Mouse (Mus musculus) megakaryocyte, embryonic 14.5 days (primary cell): ENCODE measurements around the gene Nos1ap. TPM values are rescaled to one million over a fixed set of nuclear protein-coding genes. Genes with fewer than 3 reads are reported as not detected.

Experiments used
- H3K27me3 ChIP-seq: replicated peaks from 2 replicates; pipeline ENCODE3; 2012; ENCODE audit warnings: inconsistent platforms
- H3K36me3 ChIP-seq: replicated peaks from 2 replicates; pipeline ENCODE3; 2012; ENCODE audit warnings: low read length, inconsistent platforms, mixed read lengths
- H3K4me1 ChIP-seq: 2 replicates; pipeline ENCODE4 v1.6.1; 2012; ENCODE audit warnings: inconsistent platforms
- H3K4me3 ChIP-seq: replicated peaks from 2 replicates; pipeline ENCODE3; 2012; ENCODE audit warnings: moderate library complexity, mild to moderate bottlenecking, inconsistent platforms
- H3K9me3 ChIP-seq: 2 replicates; pipeline ENCODE4 v1.6.1; 2012; ENCODE audit warnings: inconsistent platforms
- FLI1 ChIP-seq: IDR thresholded peaks from 2 replicates; pipeline ENCODE4 v1.6.1; 2012; ENCODE audit warnings: low read length, inconsistent platforms, mixed read lengths
- GATA1 ChIP-seq: IDR thresholded peaks from 3 replicates; pipeline ENCODE4 v1.6.1; 2012; ENCODE audit warnings: mixed read lengths, low read length, inconsistent platforms, borderline replicate concordance
- polyA plus RNA-seq: library from polyadenylated mRNA; stranded (reverse); fragments of >175 nt; gene quantifications from 2 replicates; pipeline ENCODE4 v1.2.3, GENCODE M21; 2012; ENCODE audit warnings: low replicate concordance; ENCODE audit not compliant: insufficient read depth

Gene Nos1ap
- polyA plus RNA-seq, 1 experiment, result 9.9 TPM

- TF ChIP-seq GATA1, result no peak
- no peak for TF ChIP-seq FLI1
- H3K4me1 ChIP-seq, result peaks cover 35% of the 10 kb centered on the region
Observed at GRCm38 (mm10) chr1:170611631-170612030, 22.0 kb upstream of the Nos1ap start.

GRCm38 (mm10) chr1:170610695-170611094 lies 21.0 kb upstream of the Nos1ap start:
- no peaks in the 10 kb centered on the region for H3K9me3 ChIP-seq
- no peak overlapping the region for H3K4me3 ChIP-seq
- H3K4me1 ChIP-seq, result peaks cover 35% of the 10 kb centered on the region
- TF ChIP-seq FLI1 (no peak), GATA1 (no peak)
- no peaks in the 10 kb centered on the region for H3K27me3 ChIP-seq
- no peaks in the 10 kb centered on the region for H3K36me3 ChIP-seq

More at GRCm38 (mm10) chr1:170611631-170612030, 22.0 kb upstream of the Nos1ap start:
- Histone ChIP-seq H3K27me3 (no peaks in the 10 kb centered on the region), H3K9me3 (no peaks in the 10 kb centered on the region), H3K36me3 (no peaks in the 10 kb centered on the region), H3K4me3 (no peak overlapping the region)

- Histone ChIP-seq H3K4me1 (peaks cover 35% of the 10 kb centered on the region), H3K4me3 (no peak overlapping the region)
- no peak for TF ChIP-seq FLI1
- no peak for TF ChIP-seq GATA1
Observed at GRCm38 (mm10) chr1:170610289-170610688, 20.6 kb upstream of the Nos1ap start.

GRCm38 (mm10) chr1:170609872-170610271 lies 20.2 kb upstream of the Nos1ap start:
- H3K9me3 ChIP-seq, result no peaks in the 10 kb centered on the region
- H3K4me3 ChIP-seq, result no peak overlapping the region
- TF ChIP-seq GATA1 (no peak), FLI1 (no peak)
- H3K4me1 ChIP-seq, result peaks cover 35% of the 10 kb centered on the region
- no peaks in the 10 kb centered on the region for H3K36me3 ChIP-seq
- H3K27me3 ChIP-seq, result no peaks in the 10 kb centered on the region

More at GRCm38 (mm10) chr1:170610289-170610688, 20.6 kb upstream of the Nos1ap start:
- Histone ChIP-seq H3K36me3 (no peaks in the 10 kb centered on the region), H3K27me3 (no peaks in the 10 kb centered on the region), H3K9me3 (no peaks in the 10 kb centered on the region)

GRCm38 (mm10) chr1:170608461-170609071 lies 18.9 kb upstream of the Nos1ap start:
- TF ChIP-seq FLI1, result no peak
- no peak for TF ChIP-seq GATA1
- Histone ChIP-seq H3K36me3 (no peaks in the 10 kb centered on the region), H3K9me3 (no peaks in the 10 kb centered on the region), H3K27me3 (no peaks in the 10 kb centered on the region), H3K4me3 (no peak overlapping the region), H3K4me1 (peaks cover 35% of the 10 kb centered on the region)

- TF ChIP-seq FLI1 (no peak), GATA1 (no peak)
- peaks cover 2% of the 10 kb centered on the region for H3K27me3 ChIP-seq
- no peaks in the 10 kb centered on the region for H3K9me3 ChIP-seq
- no peaks in the 10 kb centered on the region for H3K36me3 ChIP-seq
- H3K4me1 ChIP-seq, result peaks cover 29% of the 10 kb centered on the region
- H3K4me3 ChIP-seq, result no peak overlapping the region
Observed at GRCm38 (mm10) chr1:170607231-170607917, 17.7 kb upstream of the Nos1ap start.

GRCm38 (mm10) chr1:170605228-170606001 lies 15.8 kb upstream of the Nos1ap start:
- peaks cover 16% of the 10 kb centered on the region for H3K4me1 ChIP-seq
- H3K27me3 ChIP-seq, result peaks cover 2% of the 10 kb centered on the region
- no peaks in the 10 kb centered on the region for H3K36me3 ChIP-seq
- H3K9me3 ChIP-seq, result no peaks in the 10 kb centered on the region
- TF ChIP-seq FLI1 (no peak), GATA1 (no peak)
- no peak overlapping the region for H3K4me3 ChIP-seq

GRCm38 (mm10) chr1:170594575-170594974 lies 4.9 kb upstream of the Nos1ap start:
- Histone ChIP-seq H3K4me1 (peaks cover 12% of the 10 kb centered on the region), H3K36me3 (peaks cover 4% of the 10 kb centered on the region), H3K9me3 (peaks cover 21% of the 10 kb centered on the region), H3K4me3 (no peak overlapping the region), H3K27me3 (no peaks in the 10 kb centered on the region)
- TF ChIP-seq GATA1 (no peak), FLI1 (no peak)

GRCm38 (mm10) chr1:170590531-170590930 lies 870 bp upstream of the Nos1ap start:
- H3K36me3 ChIP-seq, result peaks cover 20% of the 10 kb centered on the region
- H3K4me1 ChIP-seq, result peaks cover 43% of the 10 kb centered on the region
- TF ChIP-seq FLI1, result no peak
- no peak for TF ChIP-seq GATA1
- H3K4me3 ChIP-seq, result no peak overlapping the region
- peaks cover 4% of the 10 kb centered on the region for H3K27me3 ChIP-seq
- H3K9me3 ChIP-seq, result peaks cover 22% of the 10 kb centered on the region

- TF ChIP-seq GATA1 (no peak), FLI1 (no peak)
- Histone ChIP-seq H3K4me3 (peak overlapping the region; percentile 95), H3K4me1 (peaks cover 43% of the 10 kb centered on the region), H3K27me3 (peaks cover 4% of the 10 kb centered on the region), H3K36me3 (peaks cover 23% of the 10 kb centered on the region), H3K9me3 (peaks cover 22% of the 10 kb centered on the region)
Observed at GRCm38 (mm10) chr1:170590041-170590360, 340 bp upstream of the Nos1ap start.
